Mouse (Mus musculus): Measurements from ENCODE around the gene Grrp1.

- no peak for TF ChIP-seq POLR2A (IDR thresholded peaks at IDR 0.05; ENCODE audit: control insufficient read depth, low read depth, low read length)
- TF ChIP-seq CTCF (IDR thresholded peaks at IDR 0.05; ENCODE audit: control insufficient read depth, insufficient read depth, insufficient replicate concordance, low read depth, low read length) = no peak
These were observed 3.5 kb upstream of the Grrp1 start for GRCm38 (mm10) chr4:134257198-134258009.
